Mouse (Mus musculus): Measurements from ENCODE around the gene Cops6.

Gene Cops6

DNA sequence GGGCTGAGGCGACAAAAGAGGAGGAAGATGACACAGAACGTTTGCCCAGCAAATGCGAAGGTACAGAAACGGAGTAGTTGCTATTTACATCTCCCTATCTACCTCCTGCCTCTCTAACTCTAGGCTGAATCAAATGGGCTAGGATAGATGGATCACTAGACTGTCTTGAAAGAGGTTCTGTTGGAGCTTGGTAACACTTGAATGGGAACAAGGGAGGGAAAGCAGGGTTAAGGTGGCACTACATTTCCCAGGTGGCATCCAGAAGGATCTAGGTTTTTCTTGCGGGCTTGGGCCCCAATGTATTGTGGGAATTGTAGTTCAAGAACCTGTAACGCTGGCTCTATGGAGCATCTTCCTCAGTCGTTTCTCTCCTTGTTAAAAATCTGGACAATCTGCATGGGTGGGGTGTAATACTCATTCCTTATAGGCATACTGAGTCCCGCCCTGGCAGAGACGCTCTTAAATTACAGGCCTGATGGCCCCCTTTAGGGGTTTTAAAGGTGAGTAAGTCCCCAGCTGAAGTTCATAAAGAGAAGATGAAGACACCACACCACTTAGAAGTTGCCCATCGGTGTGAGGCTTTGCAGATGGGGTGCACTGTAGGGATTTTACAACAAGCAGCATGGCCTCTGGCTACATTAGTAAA is 26.9 kb downstream of the Cops6 start:
- peak; percentile 72 to 74 for DNase-seq

DNA sequence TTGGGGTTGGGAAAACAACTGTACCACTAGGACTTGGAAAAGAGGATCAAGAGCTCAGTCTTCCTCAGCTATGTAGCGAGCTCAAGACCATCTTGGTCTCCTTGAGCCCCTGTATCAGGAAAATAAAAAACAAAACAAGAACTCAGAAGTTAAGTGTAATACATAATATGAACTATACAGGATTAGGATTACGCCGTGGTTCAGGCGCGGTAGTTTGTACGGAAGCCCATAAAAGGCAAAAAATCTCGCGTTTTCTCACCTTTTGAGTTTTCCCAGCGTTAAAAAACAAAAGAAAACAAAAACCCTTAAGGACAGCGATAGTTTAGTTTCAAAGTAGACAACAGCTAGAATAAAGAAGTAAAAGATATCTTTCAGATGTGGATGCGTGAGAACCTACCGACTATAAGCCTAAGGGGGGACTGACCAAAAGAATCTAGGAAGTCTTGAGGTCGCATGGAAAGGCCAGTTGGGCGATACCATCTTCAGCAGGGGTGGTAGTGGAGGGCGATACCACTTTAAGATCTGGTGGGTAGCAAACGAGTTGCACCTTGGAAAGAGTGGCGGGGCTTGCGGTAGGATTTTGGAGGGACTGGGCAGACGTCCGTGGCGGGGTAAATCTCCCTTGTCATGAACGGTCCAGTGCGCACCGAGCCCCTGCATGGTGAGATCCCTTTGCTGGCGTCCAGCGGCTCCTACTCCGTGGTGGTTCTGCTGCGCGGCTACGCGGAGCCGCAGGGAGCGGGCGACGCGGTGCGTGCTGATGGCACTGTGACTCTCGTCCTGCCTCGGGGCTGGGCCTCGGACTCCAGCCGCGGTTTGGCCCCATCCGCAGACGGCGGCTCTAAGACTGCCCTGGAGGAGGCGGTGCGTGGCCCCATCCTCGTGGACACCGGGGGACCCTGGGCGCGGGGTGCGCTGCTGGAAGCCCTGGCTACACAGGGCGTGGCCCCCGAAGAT is 33.2 kb downstream of the Cops6 start, which contains the start of gene Mblac1:
Gene Mblac1 (plus strand): TSS at position 544 of the 957 bp plus-strand sequence.
- DNase-seq, result peak; percentile 79

DNA sequence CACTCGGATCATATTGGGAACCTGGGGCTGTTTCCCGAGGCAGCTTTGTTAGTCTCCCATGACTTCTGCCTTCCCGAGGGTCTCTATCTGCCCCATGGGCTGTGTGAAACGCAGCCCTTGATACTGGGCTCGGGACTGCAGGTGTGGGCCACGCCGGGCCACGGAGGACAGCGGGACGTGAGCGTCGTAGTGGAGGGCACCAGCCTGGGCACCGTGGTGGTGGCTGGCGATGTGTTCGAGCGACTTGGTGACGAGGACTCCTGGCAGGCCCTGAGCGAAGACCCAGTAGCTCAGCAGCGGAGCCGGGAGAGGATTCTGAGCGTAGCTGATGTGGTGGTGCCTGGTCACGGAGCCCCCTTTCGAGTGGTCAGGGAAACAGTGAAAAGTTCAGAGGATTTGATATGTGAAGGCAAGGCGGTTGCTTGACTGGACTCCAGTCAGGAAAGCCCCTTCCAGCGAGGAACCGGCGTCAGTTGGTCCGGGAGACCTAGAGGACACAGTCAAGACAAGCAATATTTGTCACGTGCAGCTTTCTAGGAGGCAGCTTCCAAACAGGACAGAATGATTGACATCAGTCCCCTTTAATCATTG is 34.0 kb downstream of the Cops6 start:
- DNase-seq, result peak in 1 of 2 experiments; percentile 17

DNA sequence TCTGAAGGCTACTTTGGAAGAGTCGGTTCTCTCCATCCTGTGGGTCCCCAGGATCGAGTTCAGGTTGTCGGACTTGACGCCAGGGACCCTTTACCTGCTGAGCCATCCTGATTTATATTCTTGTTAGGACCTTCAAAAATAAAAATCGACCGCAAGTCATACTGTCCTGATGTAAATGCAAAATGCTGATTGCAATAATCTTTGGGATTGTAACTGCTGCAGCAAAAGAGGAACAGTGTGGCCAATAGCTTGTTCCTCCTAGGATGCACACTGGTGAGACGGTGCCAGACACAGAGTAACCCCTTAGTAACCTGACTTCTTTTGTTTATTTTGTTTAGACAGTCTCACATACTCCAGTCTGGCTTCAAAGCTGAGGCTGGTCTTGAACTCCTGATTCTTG is 34.6 kb downstream of the Cops6 start:
- DNase-seq, result no peak

DNA sequence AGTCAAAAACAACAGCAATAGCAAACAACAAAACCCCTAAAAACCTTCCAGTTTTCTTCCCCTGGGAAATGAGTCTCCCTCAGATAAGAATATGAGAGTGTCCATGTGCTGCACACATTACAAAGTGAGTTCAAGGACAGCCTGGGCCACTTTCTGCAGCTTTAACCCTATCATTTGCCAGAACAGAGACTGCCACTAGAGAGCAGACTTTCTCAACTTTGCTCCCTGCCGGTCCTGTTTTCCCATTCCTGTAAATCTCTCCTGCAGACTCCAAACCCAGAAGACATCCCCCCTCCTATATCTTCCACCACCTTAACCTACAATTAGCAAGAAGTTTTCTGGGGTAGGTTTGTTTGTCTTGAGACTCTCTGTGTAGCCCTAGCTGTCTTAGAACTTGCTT is 38.7 kb downstream of the Cops6 start:
- no peak for DNase-seq

DNA sequence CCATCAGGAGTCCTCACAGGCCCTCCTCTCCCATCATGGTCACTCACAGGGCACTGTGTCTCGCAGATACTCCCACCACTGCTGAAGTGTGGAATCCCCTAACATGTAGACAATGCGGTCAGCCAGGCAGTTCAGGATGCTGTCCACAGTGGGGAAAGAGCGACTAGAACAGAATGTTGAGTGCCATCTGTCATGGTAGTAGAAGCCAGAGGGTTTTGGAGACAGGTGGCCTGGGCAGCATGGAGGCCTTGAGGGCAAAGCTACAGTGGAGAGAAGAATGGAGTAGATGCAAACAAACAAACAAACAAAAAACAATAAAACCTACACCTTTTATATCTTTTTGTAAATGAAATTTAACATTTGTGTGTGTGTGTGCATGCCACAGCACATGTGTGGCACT is 41.2 kb downstream of the Cops6 start:
- no peak for DNase-seq

DNA sequence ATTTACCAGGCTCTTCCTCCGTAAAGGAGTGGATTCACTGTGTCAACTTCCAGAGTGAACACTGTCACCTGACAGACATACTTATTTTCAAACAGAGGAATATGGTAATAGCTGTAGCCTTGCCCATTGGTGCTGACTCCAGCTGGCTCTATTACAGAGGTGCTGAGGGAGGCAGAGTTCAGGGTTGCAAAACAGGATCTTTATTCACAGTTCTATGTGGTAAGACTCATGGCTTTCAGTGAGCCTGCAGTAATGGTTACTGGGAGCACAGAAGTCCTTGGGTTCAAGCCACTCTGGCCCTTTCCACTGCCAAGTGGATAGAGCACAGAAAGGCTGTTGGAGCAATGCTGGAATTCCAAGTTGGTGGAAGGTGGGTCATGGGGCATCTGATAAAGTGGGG is 46.4 kb downstream of the Cops6 start:
- DNase-seq, result no peak

DNA sequence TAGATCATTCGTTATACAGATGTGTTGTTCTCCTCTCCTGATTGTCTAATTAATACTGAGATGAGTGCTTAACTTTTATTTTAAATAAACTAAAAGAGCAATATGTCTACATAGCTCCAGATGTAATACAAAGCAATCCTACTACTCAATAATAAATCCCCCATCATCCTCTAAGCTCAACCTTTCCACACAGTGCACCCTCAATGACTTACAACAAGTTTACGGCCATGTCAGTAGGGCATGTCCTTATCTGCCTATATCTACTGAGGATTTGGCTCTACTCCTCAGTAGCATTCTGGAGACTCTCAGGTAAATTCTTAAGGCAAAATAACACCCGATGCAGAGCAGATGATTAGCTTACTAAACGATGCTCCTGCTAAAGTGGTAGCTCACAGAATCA is 47.0 kb downstream of the Cops6 start:
- no peak for DNase-seq

All from B cell, adult 2 months (primary cell).